Mouse (Mus musculus): Measurements from ENCODE around the gene Clec16a. TPM values are rescaled to one million over a fixed set of nuclear protein-coding genes. Genes with fewer than 3 reads are reported as not detected.
A peak's percentile ranks its signal among the peaks of the same experiment; 100 is the strongest.

Gene Clec16a
- polyA plus RNA-seq, 1 experiment from 2014 or later, result 24.9 TPM

GRCm38 (mm10) chr16:10725156-10725555 lies 180.0 kb downstream of the Clec16a start:
- ATAC-seq (ENCODE audit: extremely low read depth, insufficient number of reproducible peaks, low FRiP score, low TSS enrichment), result no peak
- WGBS, result 55% methylated on average over 2 of the region's 2 CpGs
- no peak overlapping the region for H3K9ac ChIP-seq

GRCm38 (mm10) chr16:10727630-10728029 lies 182.5 kb downstream of the Clec16a start:
- Histone ChIP-seq H3K9me3 (no peaks in the 10 kb centered on the region), H3K4me3 (no peak overlapping the region), H3K4me1 (peaks cover 28% of the 10 kb centered on the region), H3K27ac (replicated peaks) (no peak overlapping the region), H3K27me3 (replicated peaks) (no peaks in the 10 kb centered on the region), H3K9ac (no peak overlapping the region), H3K4me2 (no peak overlapping the region), H3K36me3 (peaks cover 2% of the 10 kb centered on the region; the same call in 1 of the 2 replicates)
- 50% methylated on average over 4 of the region's 4 CpGs for WGBS
- ATAC-seq (ENCODE audit: extremely low read depth, insufficient number of reproducible peaks, low FRiP score, low TSS enrichment), result no peak

More at GRCm38 (mm10) chr16:10725156-10725555, 180.0 kb downstream of the Clec16a start:
- H3K36me3 ChIP-seq, result no peaks in the 10 kb centered on the region
- H3K9me3 ChIP-seq, result no peaks in the 10 kb centered on the region
- H3K4me2 ChIP-seq, result no peak overlapping the region
- H3K27me3 ChIP-seq (replicated peaks), result no peaks in the 10 kb centered on the region
- H3K4me1 ChIP-seq, result peaks cover 30% of the 10 kb centered on the region
- no peak overlapping the region for H3K27ac ChIP-seq (replicated peaks)
- H3K4me3 ChIP-seq, result no peak overlapping the region

- Histone ChIP-seq H3K4me2 (no peak overlapping the region), H3K9ac (no peak overlapping the region), H3K27me3 (replicated peaks) (no peaks in the 10 kb centered on the region), H3K4me1 (peaks cover 16% of the 10 kb centered on the region), H3K9me3 (no peaks in the 10 kb centered on the region), H3K36me3 (peaks cover 2% of the 10 kb centered on the region; the same call in 1 of the 2 replicates), H3K4me3 (no peak overlapping the region), H3K27ac (replicated peaks) (no peak overlapping the region)
- 58% methylated on average over 3 of the region's 3 CpGs for WGBS
- ATAC-seq (ENCODE audit: extremely low read depth, insufficient number of reproducible peaks, low FRiP score, low TSS enrichment), result no peak
These were observed 183.7 kb downstream of the Clec16a start for GRCm38 (mm10) chr16:10728886-10729285.

- peaks cover 2% of the 10 kb centered on the region; the same call in 1 of the 2 replicates for H3K36me3 ChIP-seq
- no peak overlapping the region for H3K4me2 ChIP-seq
- ATAC-seq (ENCODE audit: extremely low read depth, insufficient number of reproducible peaks, low FRiP score, low TSS enrichment), result no peak
- no peak overlapping the region for H3K4me3 ChIP-seq
- no peak overlapping the region for H3K27ac ChIP-seq (replicated peaks)
- peaks cover 15% of the 10 kb centered on the region for H3K4me1 ChIP-seq
- no peaks in the 10 kb centered on the region for H3K27me3 ChIP-seq (replicated peaks)
- H3K9me3 ChIP-seq, result no peaks in the 10 kb centered on the region
- H3K9ac ChIP-seq, result no peak overlapping the region
- WGBS, result 79% methylated on average over 4 of the region's 4 CpGs
These were observed 185.8 kb downstream of the Clec16a start for GRCm38 (mm10) chr16:10730941-10731340.

GRCm38 (mm10) chr16:10731785-10732184 lies 186.6 kb downstream of the Clec16a start:
- Histone ChIP-seq H3K9me3 (no peaks in the 10 kb centered on the region), H3K9ac (no peak overlapping the region), H3K4me2 (no peak overlapping the region), H3K36me3 (peaks cover 2% of the 10 kb centered on the region; the same call in 1 of the 2 replicates), H3K4me1 (peaks cover 24% of the 10 kb centered on the region), H3K27me3 (replicated peaks) (no peaks in the 10 kb centered on the region), H3K27ac (replicated peaks) (no peak overlapping the region), H3K4me3 (no peak overlapping the region)
- WGBS, result 80% methylated on average over 4 of the region's 4 CpGs
- ATAC-seq (ENCODE audit: extremely low read depth, insufficient number of reproducible peaks, low FRiP score, low TSS enrichment), result no peak

- peaks cover 27% of the 10 kb centered on the region for H3K4me1 ChIP-seq
- WGBS, result 68% methylated on average over 5 of the region's 5 CpGs
- H3K27me3 ChIP-seq (replicated peaks), result no peaks in the 10 kb centered on the region
- H3K9me3 ChIP-seq, result no peaks in the 10 kb centered on the region
- ATAC-seq (ENCODE audit: extremely low read depth, insufficient number of reproducible peaks, low FRiP score, low TSS enrichment), result no peak
- peaks cover 2% of the 10 kb centered on the region; the same call in 1 of the 2 replicates for H3K36me3 ChIP-seq
- H3K4me3 ChIP-seq, result no peak overlapping the region
- H3K9ac ChIP-seq, result no peak overlapping the region
- H3K4me2 ChIP-seq, result no peak overlapping the region
- no peak overlapping the region for H3K27ac ChIP-seq (replicated peaks)
These were observed 187.3 kb downstream of the Clec16a start for GRCm38 (mm10) chr16:10732421-10732820.

GRCm38 (mm10) chr16:10735781-10736180 lies 190.6 kb downstream of the Clec16a start:
- 50% methylated on average over 2 of the region's 2 CpGs for WGBS
- no peak for ATAC-seq (ENCODE audit: extremely low read depth, insufficient number of reproducible peaks, low FRiP score, low TSS enrichment)
- H3K9ac ChIP-seq, result 0 out of 2 replicates have a peak overlapping the region, but pooled peaks have one; percentile 5

GRCm38 (mm10) chr16:10736364-10736763 lies 191.2 kb downstream of the Clec16a start:
- peaks cover 51% of the 10 kb centered on the region for H3K4me1 ChIP-seq
- WGBS, result 41% methylated on average over 10 of the region's 10 CpGs
- no peak overlapping the region for H3K4me2 ChIP-seq
- peaks cover 2% of the 10 kb centered on the region; the same call in 1 of the 2 replicates for H3K36me3 ChIP-seq
- 0 out of 2 replicates have a peak overlapping the region, but pooled peaks have one; percentile 33 for H3K9ac ChIP-seq
- H3K4me3 ChIP-seq, result no peak overlapping the region
- 0 out of 2 replicates have a peak overlapping the region, but pooled peaks have one; percentile 72 for H3K27ac ChIP-seq (replicated peaks)
- no peaks in the 10 kb centered on the region for H3K27me3 ChIP-seq (replicated peaks)
- ATAC-seq (ENCODE audit: extremely low read depth, insufficient number of reproducible peaks, low FRiP score, low TSS enrichment), result no peak
- no peaks in the 10 kb centered on the region for H3K9me3 ChIP-seq

More at GRCm38 (mm10) chr16:10735781-10736180, 190.6 kb downstream of the Clec16a start:
- Histone ChIP-seq H3K4me2 (no peak overlapping the region), H3K4me1 (peaks cover 47% of the 10 kb centered on the region), H3K4me3 (no peak overlapping the region), H3K27me3 (replicated peaks) (no peaks in the 10 kb centered on the region), H3K36me3 (peaks cover 2% of the 10 kb centered on the region; the same call in 1 of the 2 replicates), H3K27ac (replicated peaks) (no peak overlapping the region), H3K9me3 (no peaks in the 10 kb centered on the region)

GRCm38 (mm10) chr16:10737571-10737970 lies 192.4 kb downstream of the Clec16a start:
- H3K4me3 ChIP-seq, result no peak overlapping the region
- no peaks in the 10 kb centered on the region for H3K9me3 ChIP-seq
- H3K4me2 ChIP-seq, result no peak overlapping the region
- no peaks in the 10 kb centered on the region for H3K36me3 ChIP-seq
- WGBS, result 37% methylated on average over 2 of the region's 2 CpGs
- no peaks in the 10 kb centered on the region for H3K27me3 ChIP-seq (replicated peaks)
- H3K4me1 ChIP-seq, result peaks cover 51% of the 10 kb centered on the region
- H3K27ac ChIP-seq (replicated peaks), result peak overlapping the region; percentile 72
- H3K9ac ChIP-seq, result no peak overlapping the region
- ATAC-seq (ENCODE audit: extremely low read depth, insufficient number of reproducible peaks, low FRiP score, low TSS enrichment), result no peak

- no peaks in the 10 kb centered on the region for H3K27me3 ChIP-seq (replicated peaks)
- H3K27ac ChIP-seq (replicated peaks), result peak overlapping the region; percentile 72; the same call in 1 of the 2 replicates
- 62% methylated on average over 3 of the region's 3 CpGs for WGBS
- H3K9ac ChIP-seq, result no peak overlapping the region
- H3K4me3 ChIP-seq, result no peak overlapping the region
- H3K36me3 ChIP-seq, result no peaks in the 10 kb centered on the region
- no peak overlapping the region for H3K4me2 ChIP-seq
- H3K4me1 ChIP-seq, result peaks cover 51% of the 10 kb centered on the region
- ATAC-seq (ENCODE audit: extremely low read depth, insufficient number of reproducible peaks, low FRiP score, low TSS enrichment), result no peak
- H3K9me3 ChIP-seq, result no peaks in the 10 kb centered on the region
These were observed 193.7 kb downstream of the Clec16a start for GRCm38 (mm10) chr16:10738866-10739265.

GRCm38 (mm10) chr16:10739854-10740398 lies 194.8 kb downstream of the Clec16a start:
- no peak overlapping the region for H3K9ac ChIP-seq
- no peak for ATAC-seq (ENCODE audit: extremely low read depth, insufficient number of reproducible peaks, low FRiP score, low TSS enrichment)

GRCm38 (mm10) chr16:10741082-10741481 lies 195.9 kb downstream of the Clec16a start:
- no peak overlapping the region for H3K4me3 ChIP-seq
- H3K36me3 ChIP-seq, result no peaks in the 10 kb centered on the region
- H3K27me3 ChIP-seq (replicated peaks), result no peaks in the 10 kb centered on the region
- H3K4me1 ChIP-seq, result peaks cover 44% of the 10 kb centered on the region
- no peak for ATAC-seq (ENCODE audit: extremely low read depth, insufficient number of reproducible peaks, low FRiP score, low TSS enrichment)
- no peak overlapping the region for H3K27ac ChIP-seq (replicated peaks)
- H3K9ac ChIP-seq, result no peak overlapping the region
- 73% methylated on average over 2 of the region's 2 CpGs for WGBS
- no peak overlapping the region for H3K4me2 ChIP-seq
- H3K9me3 ChIP-seq, result no peaks in the 10 kb centered on the region

More at GRCm38 (mm10) chr16:10739854-10740398, 194.8 kb downstream of the Clec16a start:
- Histone ChIP-seq H3K36me3 (no peaks in the 10 kb centered on the region), H3K27ac (replicated peaks) (no peak overlapping the region), H3K4me1 (peaks cover 51% of the 10 kb centered on the region), H3K9me3 (no peaks in the 10 kb centered on the region), H3K4me3 (no peak overlapping the region), H3K4me2 (no peak overlapping the region), H3K27me3 (replicated peaks) (no peaks in the 10 kb centered on the region)
- WGBS, result 60% methylated on average over 9 of the region's 9 CpGs
